Mouse (Mus musculus): ENCODE results near the gene Rpp25.
A peak's percentile ranks its signal among the peaks of the same experiment; 100 is the strongest.

Gene Rpp25

DNA sequence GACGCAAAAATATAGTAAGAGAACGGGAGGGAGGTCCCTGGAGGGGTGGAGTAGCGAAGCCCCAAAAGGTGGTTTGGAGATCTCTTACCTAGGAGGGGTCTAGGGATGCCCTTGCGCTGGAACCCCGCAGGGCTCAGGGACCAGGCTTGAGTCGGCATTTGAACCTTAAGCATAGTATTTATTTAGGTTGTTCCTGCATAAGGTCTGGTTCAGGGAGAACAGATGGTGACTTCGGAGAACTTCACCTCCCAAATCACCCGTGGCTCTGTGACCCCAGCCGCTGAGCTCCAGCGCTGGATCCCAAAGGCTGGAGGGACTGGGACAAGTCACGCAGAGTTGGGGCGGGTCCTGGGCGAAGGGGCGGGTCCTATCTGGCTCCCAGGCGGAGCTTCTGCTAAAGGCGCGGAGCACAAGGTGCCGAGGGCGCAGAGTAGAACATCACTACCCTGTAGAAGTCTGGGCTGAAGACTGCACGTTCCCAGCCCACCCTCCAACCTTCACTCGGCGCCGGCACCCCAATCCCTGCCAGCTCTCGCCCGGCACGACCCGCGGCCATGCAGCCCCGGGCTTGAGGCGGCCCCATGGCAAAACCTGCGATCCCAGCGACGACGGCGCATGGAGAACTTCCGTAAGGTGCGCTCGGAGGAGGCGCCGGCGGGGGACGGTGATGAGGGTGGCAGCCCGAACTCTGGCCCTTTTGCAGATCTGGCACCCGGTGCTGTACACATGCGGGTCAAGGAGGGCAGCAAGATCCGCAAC, at the start of gene Rpp25:
TSS of gene Rpp25 (plus strand) at position 405 of the 759 bp plus-strand sequence.
- DNase-seq (ENCODE audit: low spot score in 2 of 2): peak; percentile 52 to 74

GRCm38 (mm10) chr9:57459707-57460106, 44.1 kb upstream of the Rpp25 start:
- no peak for DNase-seq (ENCODE audit: low spot score in 2 of 2)

DNA sequence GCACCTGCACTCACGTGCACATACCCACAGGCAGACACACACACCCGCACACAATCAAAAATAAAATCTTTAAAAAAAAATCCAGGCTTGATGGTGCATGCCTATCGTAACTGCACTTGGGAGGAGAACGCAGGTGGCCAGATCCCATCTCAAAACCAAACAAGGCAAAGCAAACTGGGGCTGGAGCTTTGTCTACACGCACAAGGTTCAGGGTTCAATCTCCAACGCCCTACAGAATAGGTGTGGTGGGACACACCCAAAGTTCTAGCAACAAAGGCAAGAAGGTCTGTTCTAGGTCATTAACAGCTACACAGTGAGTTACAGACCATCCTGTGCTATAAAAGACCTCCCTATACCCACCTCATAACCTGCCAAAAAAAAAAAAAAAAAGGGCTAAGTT, 41.0 kb upstream of the Rpp25 start:
- no peak for DNase-seq (ENCODE audit: low spot score in 2 of 2)

GRCm38 (mm10) chr9:57466101-57466500, 37.7 kb upstream of the Rpp25 start:
- peak in 1 of 2 experiments; percentile 35 for DNase-seq (ENCODE audit: low spot score in 2 of 2)

GRCm38 (mm10) chr9:57467271-57467771, 36.5 kb upstream of the Rpp25 start:
- DNase-seq (ENCODE audit: low spot score in 2 of 2): peak in 1 of 2 experiments; percentile 4

GRCm38 (mm10) chr9:57467896-57468549, 35.8 kb upstream of the Rpp25 start, which contains the start of gene Scamp5:
TSS of gene Scamp5 (minus strand) at chr9:57468060.
- peak; percentile 83 to 86 for DNase-seq (ENCODE audit: low spot score in 2 of 2)

GRCm38 (mm10) chr9:57468914-57469313, 34.9 kb upstream of the Rpp25 start:
- DNase-seq (ENCODE audit: low spot score in 2 of 2): no peak

DNA sequence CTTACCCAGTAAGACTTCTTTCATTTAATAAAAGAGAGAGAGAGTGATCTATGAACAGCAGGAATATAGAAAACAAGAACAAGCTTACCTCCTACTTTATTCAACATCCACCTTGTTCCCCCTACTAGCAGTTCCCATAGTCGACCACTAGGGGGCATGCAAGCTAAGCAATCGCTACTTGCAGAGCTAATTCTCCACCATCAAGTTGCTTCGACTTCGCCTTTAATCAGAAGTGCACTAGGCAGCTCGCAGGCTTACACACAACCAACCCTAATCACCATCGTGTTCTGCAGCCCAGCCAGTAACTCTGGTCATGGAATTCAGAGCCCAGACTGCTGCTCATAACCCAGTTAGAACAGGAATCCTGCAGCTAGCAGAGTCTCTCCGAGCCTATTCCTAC, 18.1 kb upstream of the Rpp25 start:
- peak; percentile 40 to 73 for DNase-seq (ENCODE audit: low spot score in 2 of 2)

DNA sequence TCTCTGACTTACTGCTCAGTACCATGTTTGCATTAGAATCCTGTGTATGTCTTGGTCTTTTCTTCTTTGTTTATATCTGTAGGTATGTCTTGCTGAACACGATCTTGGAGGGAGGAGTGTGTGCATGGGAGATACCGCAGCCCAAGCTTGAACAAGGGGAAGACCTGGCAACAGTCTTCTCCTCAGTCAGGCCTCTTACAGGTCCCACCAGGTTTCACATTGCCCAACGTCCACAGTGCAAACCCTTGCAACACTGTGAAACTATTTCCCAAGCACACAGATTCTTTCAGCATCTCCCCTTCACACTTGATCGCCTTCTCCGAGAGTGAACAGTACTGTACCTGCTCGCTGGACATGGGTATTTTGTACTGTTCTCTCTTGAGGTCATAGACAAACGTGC, 16.0 kb upstream of the Rpp25 start:
- DNase-seq (ENCODE audit: low spot score in 2 of 2): no peak

DNA sequence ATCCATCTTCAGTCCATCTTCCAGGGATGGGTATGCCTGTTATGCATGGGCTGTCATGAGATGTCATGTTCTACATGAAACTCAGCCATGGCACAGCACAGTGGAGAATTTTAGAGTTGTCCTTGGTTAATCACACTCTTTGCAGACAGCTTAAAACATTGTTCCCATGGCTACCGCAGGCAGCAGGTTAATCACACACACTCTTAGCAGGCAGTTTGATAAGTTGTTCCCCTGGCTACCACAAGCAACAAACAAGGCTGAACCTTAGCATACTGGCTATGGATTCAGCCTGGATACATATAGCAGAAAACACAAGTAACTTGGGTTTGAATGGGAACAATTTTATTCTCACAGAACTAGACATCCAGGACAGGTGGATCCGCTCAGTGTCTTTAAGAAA, 10.3 kb upstream of the Rpp25 start:
- DNase-seq (ENCODE audit: low spot score in 2 of 2): no peak

GRCm38 (mm10) chr9:57494970-57495369, 8.9 kb upstream of the Rpp25 start:
- DNase-seq (ENCODE audit: low spot score in 2 of 2): no peak

DNA sequence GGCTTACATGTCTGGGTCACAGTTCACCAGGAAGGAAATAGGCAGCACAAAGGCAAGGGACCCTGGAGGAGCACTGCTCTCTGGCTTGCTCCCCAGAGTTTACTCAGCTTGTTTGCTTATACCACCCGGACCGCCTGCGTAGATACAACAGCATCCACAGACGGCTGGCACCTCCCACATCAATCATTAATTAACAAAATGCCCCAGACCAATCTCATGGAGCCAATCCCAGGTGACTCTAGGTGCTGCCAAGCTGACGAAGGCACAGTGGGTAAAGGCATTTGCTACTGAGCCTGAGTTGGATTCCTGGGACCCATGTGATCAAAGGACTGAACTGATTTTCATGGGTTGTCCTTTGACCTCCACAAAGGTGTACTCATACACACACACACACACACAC, 6.6 kb upstream of the Rpp25 start:
- DNase-seq (ENCODE audit: low spot score in 2 of 2): no peak

DNA sequence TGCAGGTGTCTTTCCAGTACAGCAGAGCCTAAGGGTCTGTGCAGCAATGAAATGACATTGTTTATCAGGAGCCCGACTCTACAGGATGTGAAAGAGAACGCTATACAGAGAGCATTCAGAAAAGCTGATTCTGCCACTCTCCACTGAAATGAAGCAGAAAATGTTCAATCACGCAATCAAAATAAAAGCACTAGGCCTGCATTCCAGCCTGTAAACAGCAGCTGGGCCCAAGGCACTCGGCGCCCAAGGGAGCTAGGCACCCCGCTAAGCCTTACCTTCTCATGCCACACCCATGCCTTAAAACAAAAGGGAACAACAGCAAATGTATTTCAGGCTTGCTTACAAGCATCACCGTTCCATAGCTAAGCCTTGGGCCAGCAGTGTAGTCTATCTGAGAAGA, 5.3 kb upstream of the Rpp25 start:
- DNase-seq (ENCODE audit: low spot score in 2 of 2): no peak

DNA sequence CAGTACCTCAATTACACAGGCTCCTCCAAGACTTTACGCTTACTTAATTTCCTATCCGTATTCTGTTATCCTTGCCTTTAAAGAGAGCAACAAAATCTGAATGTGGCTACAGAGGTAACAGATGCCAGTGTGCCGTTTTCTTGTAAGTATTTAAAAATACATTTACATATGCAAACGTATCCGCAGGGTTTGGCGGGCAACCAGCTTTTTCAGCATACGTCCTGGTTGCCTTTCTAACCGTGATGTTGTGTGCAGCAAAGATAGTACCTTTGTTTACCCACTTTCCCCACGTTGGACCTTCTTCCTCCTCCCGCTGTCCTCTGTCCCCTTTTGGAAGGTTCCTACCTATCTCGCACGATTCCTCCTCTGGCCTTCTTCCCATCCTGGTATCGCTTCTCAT, 2.4 kb upstream of the Rpp25 start:
- no peak for DNase-seq (ENCODE audit: low spot score in 2 of 2)

- no peak for DNase-seq (ENCODE audit: low spot score in 2 of 2)
Observed at GRCm38 (mm10) chr9:57501861-57502260, 2.0 kb upstream of the Rpp25 start.

GRCm38 (mm10) chr9:57502911-57503621, 760 bp upstream of the Rpp25 start:
- DNase-seq (ENCODE audit: low spot score in 2 of 2): no peak

DNA sequence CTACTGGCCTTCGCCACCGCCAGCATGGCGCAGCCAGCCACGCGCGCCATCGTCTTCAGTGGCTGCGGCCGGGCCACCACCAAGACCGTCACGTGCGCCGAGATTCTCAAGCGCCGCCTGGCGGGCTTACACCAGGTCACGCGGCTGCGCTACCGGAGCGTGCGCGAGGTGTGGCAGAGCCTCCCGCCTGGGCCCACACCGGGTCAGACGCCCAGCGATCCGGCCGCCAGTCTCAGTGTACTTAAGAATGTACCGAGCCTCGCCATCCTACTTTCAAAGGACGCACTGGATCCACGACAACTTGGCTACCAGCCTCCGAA, 515 bp downstream of the Rpp25 start:
- peak; percentile 42 to 44 for DNase-seq (ENCODE audit: low spot score in 2 of 2)

DNA sequence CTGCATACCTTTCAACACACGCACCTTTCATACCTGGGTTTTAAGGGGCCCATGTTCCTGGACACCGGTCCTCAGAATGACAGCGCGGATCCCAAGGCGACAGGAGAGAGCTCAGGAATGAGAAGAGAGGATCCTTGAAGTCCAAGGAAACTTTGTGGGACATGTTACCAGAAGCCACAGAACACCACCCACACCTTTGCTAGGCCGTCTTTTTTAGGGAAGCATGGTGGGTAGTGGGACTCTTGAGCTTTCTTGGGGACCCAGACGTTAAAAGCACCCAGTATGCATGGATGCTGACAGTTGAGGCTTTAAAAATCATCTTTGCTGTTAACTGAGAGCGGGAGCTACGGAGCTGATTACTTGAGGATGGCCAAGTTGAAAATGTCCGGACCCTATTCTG, 1.1 kb downstream of the Rpp25 start:
- DNase-seq (ENCODE audit: low spot score in 2 of 2): no peak

- DNase-seq (ENCODE audit: low spot score in 2 of 2): peak; percentile 79 to 81
Observed at GRCm38 (mm10) chr9:57505700-57506099, 1.9 kb downstream of the Rpp25 start.

DNA sequence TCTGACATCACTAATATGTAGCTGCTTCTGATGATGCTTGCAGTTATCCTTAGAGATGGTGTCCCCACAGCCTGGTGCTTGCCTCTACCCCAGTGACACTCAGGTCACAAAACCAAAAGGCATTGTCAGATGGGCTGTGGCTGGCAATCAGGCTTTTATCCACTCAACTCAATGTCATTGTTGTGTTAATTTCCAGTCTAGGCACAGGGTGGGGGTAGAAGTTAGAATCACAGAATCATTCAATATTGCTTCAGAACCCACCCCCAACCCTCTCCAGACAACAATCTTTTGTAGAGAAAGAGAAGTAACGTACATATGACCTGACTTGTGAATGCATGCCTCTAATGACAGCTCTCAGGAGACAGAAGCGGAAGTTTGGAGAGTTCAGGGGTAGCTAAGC, 6.8 kb downstream of the Rpp25 start:
- DNase-seq (ENCODE audit: low spot score in 2 of 2): no peak

DNA sequence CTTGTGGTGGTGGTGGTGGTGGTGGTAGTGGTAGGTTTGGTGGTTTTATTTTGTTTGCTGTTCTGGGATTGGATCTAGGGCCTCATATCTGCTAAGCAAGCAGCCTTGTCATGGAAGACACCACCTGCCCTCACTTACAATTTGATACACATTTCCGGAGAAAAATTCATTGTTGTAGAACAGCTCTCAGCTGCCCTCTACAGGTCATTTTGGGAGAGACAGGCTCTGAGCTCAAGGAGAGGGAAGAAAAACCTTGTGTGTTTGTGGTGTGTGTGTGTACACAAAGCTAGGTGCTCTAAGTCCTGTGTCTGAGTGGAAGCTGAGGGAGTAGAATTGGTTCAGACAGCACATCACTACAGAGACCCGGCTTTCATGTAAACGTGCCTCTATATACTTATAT, 13.3 kb downstream of the Rpp25 start:
- no peak for DNase-seq (ENCODE audit: low spot score in 2 of 2)

- DNase-seq (ENCODE audit: low spot score in 2 of 2): no peak
Observed at GRCm38 (mm10) chr9:57520375-57521055, 16.7 kb downstream of the Rpp25 start.

Measured in heart, adult 9 months (tissue).